Mouse (Mus musculus) gastrocnemius, postnatal 25 days (tissue): ENCODE measurements around the gene Tmem30a. TPM values are rescaled to one million over a fixed set of nuclear protein-coding genes. Genes with fewer than 3 reads are reported as not detected.

ENCODE experiments used
- DNase-seq: peaks from one replicate; pipeline ENCODE4 v3.0.0; 2022
- long read RNA-seq, 2 experiments: library from polyadenylated mRNA; stranded (forward); transcript quantifications; one replicate each; pipeline ENCODE4 v2.0.0; 2021
- total RNA-seq, 2 experiments: library from RNA; stranded (reverse); gene quantifications; 1 replicate in 1 of 2; 2 replicates in 1 of 2; pipeline ENCODE4 v1.2.3; 2021

Gene Tmem30a
- 10 to 100 TPM; 38.3 to 43.9 TPM for total RNA-seq
- long read RNA-seq, experiment 1, transcript Tmem30a-201 (7 exons, 3,658 nt) = major isoform, 57 of 63 reads
- long read RNA-seq, experiment 1, partial matches to known transcripts = 2 of 63 reads
- long read RNA-seq, experiment 1, other reads (novel, unspliced or antisense) = 2 of 63 reads
- long read RNA-seq, experiment 2, transcript Tmem30a-201 (7 exons, 3,658 nt) = major isoform, 122 of 130 reads
- long read RNA-seq, experiment 2, partial matches to known transcripts = 3 of 130 reads
- long read RNA-seq, experiment 2, other reads (novel, unspliced or antisense) = 5 of 130 reads

- peak; percentile 97 for DNase-seq
These were observed at the start of gene Tmem30a for GRCm38 (mm10) chr9:79792841-79793835. Gene Tmem30a (minus strand): TSS chr9:79793507.

GRCm38 (mm10) chr9:79842615-79843014 is 49.3 kb upstream of the Tmem30a start:
- no peak for DNase-seq

GRCm38 (mm10) chr9:79842028-79842427 is 48.7 kb upstream of the Tmem30a start:
- DNase-seq = no peak

GRCm38 (mm10) chr9:79831294-79831693 is 38.0 kb upstream of the Tmem30a start:
- no peak for DNase-seq

GRCm38 (mm10) chr9:79830874-79831273 is 37.6 kb upstream of the Tmem30a start:
- DNase-seq = no peak

GRCm38 (mm10) chr9:79829842-79830800 is 36.8 kb upstream of the Tmem30a start:
- no peak for DNase-seq

GRCm38 (mm10) chr9:79827072-79827471 is 33.8 kb upstream of the Tmem30a start:
- no peak for DNase-seq

- no peak for DNase-seq
These were observed 32.2 kb upstream of the Tmem30a start for GRCm38 (mm10) chr9:79825526-79825925.

GRCm38 (mm10) chr9:79823856-79824255 is 30.5 kb upstream of the Tmem30a start:
- DNase-seq = no peak

GRCm38 (mm10) chr9:79823438-79823837 is 30.1 kb upstream of the Tmem30a start:
- no peak for DNase-seq

GRCm38 (mm10) chr9:79816464-79816863 is 23.2 kb upstream of the Tmem30a start:
- no peak for DNase-seq

GRCm38 (mm10) chr9:79816013-79816412 is 22.7 kb upstream of the Tmem30a start:
- DNase-seq = no peak

GRCm38 (mm10) chr9:79814592-79814991 is 21.3 kb upstream of the Tmem30a start:
- DNase-seq = no peak

- DNase-seq = no peak
These were observed 17.9 kb upstream of the Tmem30a start for GRCm38 (mm10) chr9:79810969-79811902.

GRCm38 (mm10) chr9:79810534-79810933 is 17.2 kb upstream of the Tmem30a start:
- DNase-seq = no peak

GRCm38 (mm10) chr9:79809411-79809810 is 16.1 kb upstream of the Tmem30a start:
- DNase-seq = no peak

- DNase-seq = no peak
These were observed 13.9 kb upstream of the Tmem30a start for GRCm38 (mm10) chr9:79807178-79807577.

- DNase-seq = no peak
These were observed 13.2 kb upstream of the Tmem30a start for GRCm38 (mm10) chr9:79806317-79807075.

GRCm38 (mm10) chr9:79805426-79805825 is 12.1 kb upstream of the Tmem30a start:
- no peak for DNase-seq
